Mouse (Mus musculus) small intestine, adult 2 months (tissue): ENCODE measurements around the gene Rere.

Experiments used
- CTCF ChIP-seq: fragments of 200-500 bp; IDR thresholded peaks from 2 replicates; pipeline ENCODE4 v1.5.1; 2012; ENCODE audit warnings: low read depth, mild to moderate bottlenecking, control low read depth, inconsistent platforms, low read length, moderate library complexity, mixed read lengths; ENCODE audit not compliant: insufficient replicate concordance, insufficient read length; ENCODE audit errors: extremely low read depth
- POLR2A ChIP-seq: fragments of 200-500 bp; IDR thresholded peaks from 2 replicates; pipeline ENCODE4 v1.6.1; 2012; ENCODE audit warnings: low read depth, mild to moderate bottlenecking, control low read depth, inconsistent platforms, low read length, moderate library complexity

DNA sequence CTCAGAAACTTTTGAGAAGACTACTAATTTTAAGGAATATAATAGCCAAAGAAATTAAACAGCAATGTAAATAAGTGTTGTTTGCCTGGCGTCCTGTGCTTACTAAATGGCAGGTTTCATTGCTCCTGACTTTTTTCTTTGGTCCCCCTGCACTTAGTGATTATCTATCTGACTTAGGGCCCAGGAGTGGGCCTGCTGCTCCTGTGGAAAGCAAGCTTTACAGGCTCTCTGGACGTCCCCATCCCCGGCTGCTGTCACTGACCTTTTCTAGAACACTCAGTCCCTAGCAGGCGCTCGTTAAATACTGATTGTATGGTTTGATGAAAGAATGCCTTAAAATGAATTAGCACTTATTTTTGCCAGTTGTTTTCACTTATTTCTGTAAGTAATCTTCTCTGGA is 179.6 kb downstream of the Rere start:
- TF ChIP-seq CTCF (no peak), POLR2A (no peak)
